Mouse (Mus musculus) lung, postnatal 0 days (tissue): Measurements from ENCODE around the gene Cux1.

Experiments
- CTCF ChIP-seq: IDR thresholded peaks from 2 replicates; pipeline ENCODE4 v1.5.1; 2016; ENCODE audit warnings: antibody characterized with exemption, mild to moderate bottlenecking
- EP300 ChIP-seq: IDR thresholded peaks from 2 replicates; pipeline ENCODE4 v1.6.1; 2016; ENCODE audit warnings: antibody characterized with exemption, mild to moderate bottlenecking, control low read depth

- no peak for TF ChIP-seq EP300
- TF ChIP-seq CTCF, result no peak
These were observed 137.6 kb downstream of the Cux1 start for GRCm38 (mm10) chr5:136429647-136430046.
